Mouse (Mus musculus): ENCODE results near the gene Psmd6.

The Psmd6 gene

DNA sequence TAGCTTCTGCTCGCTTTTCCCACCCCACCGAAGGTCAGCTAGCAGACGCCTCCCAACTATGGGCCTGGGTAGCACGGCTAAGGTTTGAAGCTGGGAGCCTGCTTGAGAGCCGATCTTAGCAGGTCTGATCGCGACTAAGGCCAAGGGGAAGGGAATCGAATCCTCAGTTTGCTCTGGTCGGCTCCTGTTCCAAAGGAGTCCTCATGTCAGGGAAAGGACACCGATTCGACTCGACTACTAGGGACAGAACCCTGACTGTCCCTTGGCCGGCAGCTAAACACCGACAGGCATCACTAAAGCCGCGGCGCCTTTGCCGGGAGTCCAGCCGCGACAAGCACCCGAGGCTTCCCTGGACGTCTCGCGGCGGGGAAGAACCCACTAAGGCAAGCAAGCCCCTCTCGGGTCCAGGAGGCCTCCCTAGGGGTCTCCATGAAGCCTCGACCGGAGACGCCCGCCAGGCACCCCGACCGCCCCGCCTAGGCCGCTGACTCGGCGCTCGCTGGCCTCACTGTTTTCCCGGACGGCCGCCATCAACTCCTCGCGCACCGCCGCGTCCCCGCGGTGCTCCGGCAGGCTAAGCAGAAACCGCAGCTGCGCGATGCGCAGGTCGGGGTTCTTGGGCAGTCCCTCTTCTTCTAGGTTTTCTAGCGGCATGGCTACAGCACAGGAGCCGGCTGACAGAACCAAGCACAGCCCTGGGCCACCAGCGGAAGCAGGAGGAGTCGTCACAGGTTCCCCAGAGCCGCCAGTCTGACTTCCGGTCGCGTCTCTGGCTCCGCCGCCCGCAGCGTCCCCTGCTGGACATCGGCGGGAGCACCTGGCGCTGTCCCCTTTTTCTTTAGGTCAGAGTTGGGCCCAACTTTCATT lies at the start of gene Psmd6:
TSS of gene Psmd6 (minus strand) at position 755 of the 867 bp plus-strand sequence.
- peak; percentile 89 to 92 for DNase-seq

DNA sequence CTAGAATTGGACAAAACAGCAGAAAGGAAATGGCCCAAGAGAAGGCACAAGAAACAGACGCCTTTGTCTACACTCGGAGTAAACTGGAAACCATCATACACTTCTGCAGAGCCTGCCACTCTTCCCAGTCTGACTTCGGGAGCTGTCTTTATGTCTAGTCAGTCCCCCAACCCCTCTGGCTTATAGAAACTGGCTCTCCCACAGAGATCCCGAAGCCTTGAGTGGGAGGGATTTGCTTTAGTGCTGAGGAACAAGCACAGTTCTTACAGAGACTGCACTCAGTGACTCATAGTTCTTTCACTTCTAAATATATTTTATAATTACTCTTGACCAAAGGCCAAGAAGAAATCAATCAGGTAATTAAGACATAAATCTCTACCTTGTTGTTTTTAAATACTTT lies 10.1 kb downstream of the Psmd6 start:
- DNase-seq: no peak

GRCm38 (mm10) chr14:14104930-14105318 lies 15.9 kb downstream of the Psmd6 start:
- no peak for DNase-seq

- no peak for DNase-seq
These were observed 16.4 kb downstream of the Psmd6 start for GRCm38 (mm10) chr14:14104213-14104929.

- no peak for DNase-seq
These were observed 19.5 kb downstream of the Psmd6 start for GRCm38 (mm10) chr14:14101296-14101695.

DNA sequence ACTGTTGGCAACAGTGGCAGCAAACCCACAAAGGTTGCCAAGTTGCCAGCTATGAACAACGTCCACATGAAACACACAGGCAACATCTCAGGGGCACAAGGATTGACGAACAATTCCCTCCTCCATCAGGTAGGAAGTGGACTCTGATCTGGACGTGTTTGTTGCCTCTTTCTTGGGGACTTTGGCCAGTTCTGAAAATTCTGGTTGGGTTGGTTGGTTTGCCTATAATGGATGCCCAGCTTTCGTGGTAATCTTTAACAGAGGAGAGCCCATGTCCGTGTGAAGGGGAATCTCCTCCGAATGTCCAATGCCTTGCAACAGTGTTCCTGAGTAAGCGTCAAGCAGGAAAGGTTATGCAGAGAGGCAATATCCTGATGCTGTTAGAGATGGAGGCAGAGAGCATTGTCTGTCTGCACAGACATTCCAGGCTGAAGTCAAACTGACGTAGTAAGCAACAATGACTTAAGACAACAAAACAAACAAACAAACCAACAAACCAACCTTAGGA lies 20.0 kb downstream of the Psmd6 start:
- DNase-seq: no peak

GRCm38 (mm10) chr14:14098330-14098980 lies 22.3 kb downstream of the Psmd6 start:
- peak; percentile 91 to 95 for DNase-seq

DNA sequence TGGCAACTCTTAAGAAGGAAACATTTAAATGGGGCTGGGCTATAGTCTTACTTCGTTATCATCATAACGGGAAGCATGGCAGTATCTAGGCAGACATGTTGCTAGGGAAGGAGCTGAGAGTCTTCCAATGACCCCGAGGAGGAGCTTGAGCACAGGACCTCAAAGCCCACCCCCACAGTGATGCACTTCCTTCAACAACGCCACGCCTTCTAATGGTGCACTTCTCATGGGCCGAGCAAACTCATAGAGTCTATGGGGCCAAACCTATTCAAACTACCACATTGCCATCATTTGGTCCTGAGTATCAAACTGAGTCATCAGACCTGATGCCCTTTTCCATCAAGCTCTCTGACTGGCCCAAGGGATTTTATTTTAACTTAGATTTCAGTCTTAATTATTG lies 30.2 kb downstream of the Psmd6 start:
- DNase-seq: no peak

DNA sequence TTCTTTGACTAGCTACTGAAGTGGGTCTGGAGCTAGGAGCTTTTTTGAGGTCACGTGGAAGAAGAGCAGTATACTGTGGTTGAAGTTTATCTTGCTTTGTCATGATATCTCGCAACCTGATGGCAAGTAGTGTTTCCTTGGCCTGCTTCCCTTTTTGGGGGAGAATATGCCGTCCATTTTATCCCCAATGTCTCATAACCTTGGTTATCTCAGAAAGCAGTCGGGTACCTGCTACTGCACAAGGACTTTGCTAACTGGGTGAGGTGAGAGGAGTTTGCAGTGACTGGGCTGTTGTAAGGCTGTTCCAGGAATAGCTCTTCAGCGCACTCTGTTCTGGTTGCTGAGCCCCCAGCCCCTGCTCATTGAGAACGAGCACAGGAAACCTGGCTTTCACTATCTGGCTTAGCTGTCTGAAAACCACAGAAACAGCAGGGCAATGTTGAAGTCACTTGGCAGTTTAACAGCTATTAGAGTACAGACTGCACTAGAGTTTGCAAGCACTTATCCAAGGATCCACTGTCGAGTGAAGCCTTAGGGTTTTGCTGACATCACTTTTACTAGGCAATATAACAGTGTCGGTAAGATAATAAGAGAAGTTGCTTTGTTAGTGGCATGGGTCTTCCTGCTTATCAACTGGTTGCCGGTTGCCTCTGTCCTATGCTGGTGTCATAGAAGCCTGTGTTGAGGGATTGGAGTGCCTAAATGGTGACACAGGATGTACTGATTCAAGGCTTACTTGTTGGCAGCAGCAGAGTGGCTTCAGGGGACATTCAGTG lies 32.6 kb downstream of the Psmd6 start:
- no peak for DNase-seq

GRCm38 (mm10) chr14:14087348-14087747 lies 33.4 kb downstream of the Psmd6 start:
- no peak for DNase-seq

DNA sequence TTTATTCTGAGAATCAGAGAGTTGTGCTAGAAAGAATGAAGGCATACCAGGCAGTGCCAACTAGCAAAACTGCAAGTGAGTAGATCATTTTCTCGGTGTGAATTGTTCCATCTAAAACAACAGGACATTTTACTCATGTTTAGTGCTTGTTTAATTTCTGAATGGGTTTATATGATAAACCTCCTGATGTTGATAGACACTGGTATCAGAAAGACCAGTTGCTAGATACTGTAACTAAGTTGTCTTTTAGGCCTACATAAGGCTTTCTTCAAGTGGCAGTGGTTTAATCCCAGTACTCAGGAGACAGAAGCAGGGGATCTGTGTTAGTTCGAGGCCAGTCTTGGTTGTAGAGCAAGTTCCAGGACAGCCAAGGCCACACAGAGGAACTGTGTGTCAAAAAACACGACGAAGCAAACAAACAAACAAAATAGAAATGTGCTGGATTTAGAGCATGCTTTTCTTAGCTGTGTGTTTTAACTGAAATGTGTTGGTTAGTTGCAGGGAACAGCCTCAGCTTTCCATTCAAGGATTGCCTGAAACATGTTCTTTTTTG lies 34.0 kb downstream of the Psmd6 start:
- DNase-seq: no peak

DNA sequence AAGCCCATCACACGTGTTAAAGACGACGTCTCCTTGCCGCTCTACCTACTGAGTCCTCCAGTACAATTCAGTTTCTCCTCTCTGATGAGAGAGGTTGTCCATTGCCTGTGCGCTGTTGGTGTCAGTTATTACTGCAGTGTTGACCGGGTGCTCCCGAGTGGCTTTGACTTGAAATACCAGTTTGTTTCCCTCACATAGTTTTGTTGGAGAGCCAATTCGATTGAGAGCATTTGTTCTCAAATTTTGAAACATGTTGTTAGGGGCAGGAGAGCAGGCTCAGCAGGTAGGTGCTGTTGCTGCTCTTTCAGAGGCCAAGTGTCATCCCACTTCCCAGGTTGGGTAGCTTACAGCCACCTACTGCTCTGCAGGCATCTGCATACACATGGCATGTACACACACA lies 37.0 kb downstream of the Psmd6 start:
- DNase-seq: no peak

DNA sequence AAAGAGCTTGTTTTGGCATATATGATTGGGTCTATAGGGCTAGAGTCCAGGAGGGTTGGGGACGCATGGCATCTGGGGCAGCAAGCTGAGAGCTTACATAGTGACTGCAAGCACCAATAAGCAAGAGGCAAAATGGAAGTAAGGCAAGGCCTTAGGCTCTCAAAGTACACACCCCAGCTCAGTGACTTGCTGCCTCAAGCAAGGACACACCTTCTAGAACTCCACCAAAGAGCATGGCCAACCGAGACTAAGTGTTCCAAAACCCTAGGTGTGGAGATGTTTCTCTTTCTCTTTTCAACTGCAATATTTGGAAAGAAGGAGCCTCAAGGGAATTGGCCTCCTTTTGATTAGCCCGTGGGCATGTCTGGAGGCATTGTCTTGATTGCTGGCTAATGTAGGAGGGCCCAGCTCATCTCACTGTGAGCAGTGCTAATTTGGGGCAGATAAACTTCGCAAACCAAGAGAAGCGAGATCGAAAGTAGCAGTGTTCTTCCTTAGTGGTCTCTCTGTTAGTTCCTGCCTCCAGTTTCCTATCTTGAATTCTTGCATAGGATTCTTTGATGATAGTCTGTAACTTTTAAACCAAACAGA lies 40.1 kb downstream of the Psmd6 start:
- DNase-seq: no peak

DNA sequence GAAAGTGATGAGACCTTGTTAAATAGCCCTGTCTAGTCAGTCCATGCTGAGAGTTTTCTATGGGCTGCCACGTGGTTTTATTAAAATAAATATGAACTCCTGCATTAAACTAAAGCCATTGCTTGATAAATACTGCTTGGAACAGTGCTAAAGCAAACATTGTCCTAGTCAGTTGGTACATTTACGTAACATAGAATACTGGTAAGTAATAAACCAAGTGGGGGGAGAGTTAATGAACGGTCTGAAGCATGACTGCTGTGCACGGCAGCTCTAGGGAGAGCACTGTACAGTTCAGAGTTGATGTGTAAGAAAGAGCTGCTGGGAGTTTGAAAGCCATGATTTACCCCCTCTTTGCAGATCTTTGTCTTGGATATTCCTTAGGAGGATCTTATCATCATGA lies 49.3 kb downstream of the Psmd6 start:
- DNase-seq: no peak

DNA sequence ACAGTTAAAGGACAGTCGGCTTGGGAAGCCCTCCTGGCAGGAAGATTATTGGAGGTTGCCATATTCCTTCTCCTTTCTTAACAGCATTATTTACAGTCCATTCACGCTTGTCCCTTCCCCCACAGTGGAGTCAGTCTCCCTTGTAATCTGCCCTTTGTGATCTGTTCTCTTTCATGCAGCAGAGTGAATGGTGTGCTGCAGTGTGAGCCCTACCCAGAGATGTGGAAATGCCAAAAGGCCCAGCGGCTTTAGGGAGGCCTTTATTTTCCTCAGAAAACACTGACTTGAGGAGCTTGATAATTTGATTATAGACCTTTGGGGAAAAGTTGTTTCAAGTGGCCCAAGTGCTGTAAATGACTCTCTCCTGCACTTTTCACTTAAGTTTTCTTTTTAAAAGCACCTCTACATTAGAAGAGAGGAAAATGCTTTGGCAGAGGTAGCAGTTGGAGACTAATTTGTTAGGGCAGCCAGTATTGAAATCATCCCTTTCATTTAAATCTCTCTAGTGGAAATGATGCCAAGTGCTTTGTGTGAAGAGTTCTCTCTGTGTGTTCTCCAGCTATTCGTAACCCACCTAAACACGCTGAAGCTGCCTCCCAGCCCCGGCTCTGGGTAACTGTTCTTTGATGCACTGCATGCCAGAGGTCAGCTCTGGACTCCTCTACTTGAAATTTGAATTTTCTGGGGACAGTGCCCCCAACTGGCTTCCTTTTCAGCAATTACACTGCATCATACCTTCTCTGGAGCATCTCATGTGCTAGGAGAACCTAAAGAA lies 50.1 kb downstream of the Psmd6 start:
- no peak for DNase-seq

- no peak for DNase-seq
These were observed 52.2 kb downstream of the Psmd6 start for GRCm38 (mm10) chr14:14068553-14068952.

DNA sequence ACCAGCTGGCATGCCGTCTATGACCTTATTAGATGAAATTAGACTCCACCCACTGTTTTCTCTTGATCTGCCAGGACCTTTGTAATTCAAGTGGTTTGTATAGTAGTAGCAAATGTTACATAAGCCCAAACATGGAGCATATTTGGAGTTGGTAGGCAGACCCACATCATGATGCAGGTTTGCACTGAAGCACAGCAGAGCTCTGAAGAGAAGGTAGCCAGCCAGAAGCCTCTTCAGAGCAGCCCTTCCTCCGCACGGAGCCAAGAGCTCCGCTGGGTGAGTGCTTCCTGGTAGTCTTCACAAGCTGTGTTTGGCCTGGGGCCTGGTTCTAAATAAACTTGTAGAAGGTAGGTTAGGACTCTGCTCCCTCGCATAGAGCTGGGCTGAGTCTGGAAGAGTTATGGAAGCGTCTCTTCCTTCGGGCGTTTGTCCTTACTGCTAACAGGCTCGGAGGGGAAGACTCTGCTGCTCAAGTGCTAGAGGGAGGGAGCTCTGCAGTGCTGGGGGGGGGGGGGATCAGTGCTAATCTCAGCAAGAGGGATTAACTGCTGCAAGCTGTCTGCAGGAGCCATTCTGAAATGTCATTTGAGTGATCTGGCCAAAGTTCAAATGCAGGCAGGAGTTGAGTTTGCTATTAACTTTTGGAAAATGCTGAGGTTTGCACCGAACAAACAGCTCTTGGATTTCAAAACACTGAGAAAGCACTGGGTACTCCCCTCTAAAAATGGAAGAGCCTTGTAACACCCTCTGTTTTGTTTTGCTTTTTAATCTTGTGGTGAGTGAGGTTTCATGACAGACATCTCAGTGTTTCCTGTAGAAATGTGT lies 52.9 kb downstream of the Psmd6 start:
- peak; percentile 49 to 61 for DNase-seq

DNA sequence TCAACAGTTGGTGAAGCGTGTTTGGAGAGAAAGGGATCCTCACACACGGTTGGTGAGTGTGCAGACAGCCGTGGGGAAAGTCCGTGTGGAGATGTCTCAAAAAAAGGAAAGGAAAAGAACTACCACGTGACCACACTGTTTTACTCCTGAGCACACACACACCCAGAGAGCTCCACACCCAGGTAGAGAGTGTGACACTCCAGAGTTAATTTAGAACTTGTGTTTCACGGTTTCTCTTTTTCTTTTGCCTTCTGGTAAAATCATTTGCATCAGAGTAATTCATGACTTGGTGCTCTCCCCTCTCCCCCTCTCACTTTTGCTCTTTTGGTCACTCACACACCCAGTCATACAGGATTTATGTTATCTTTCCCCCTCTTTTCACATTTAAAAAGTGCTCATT lies 54.5 kb downstream of the Psmd6 start:
- DNase-seq: no peak

DNA sequence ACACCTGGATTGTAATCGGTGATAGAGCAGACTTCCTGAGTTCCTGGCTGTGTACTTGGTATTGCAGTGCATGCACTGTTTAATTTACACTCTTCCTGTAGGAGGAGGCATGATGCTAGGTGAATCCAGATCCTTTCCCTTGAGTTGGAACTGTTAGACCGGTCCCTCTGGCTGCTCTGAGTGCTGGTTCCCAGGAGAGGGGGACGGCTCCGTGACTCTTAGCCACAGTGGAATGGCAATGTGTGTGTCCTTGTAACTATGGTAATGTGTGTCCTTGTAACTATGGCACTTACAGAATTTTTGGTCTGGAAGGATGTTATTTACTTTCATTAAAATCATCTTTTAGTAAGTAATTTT lies 55.7 kb downstream of the Psmd6 start:
- DNase-seq: no peak

DNA sequence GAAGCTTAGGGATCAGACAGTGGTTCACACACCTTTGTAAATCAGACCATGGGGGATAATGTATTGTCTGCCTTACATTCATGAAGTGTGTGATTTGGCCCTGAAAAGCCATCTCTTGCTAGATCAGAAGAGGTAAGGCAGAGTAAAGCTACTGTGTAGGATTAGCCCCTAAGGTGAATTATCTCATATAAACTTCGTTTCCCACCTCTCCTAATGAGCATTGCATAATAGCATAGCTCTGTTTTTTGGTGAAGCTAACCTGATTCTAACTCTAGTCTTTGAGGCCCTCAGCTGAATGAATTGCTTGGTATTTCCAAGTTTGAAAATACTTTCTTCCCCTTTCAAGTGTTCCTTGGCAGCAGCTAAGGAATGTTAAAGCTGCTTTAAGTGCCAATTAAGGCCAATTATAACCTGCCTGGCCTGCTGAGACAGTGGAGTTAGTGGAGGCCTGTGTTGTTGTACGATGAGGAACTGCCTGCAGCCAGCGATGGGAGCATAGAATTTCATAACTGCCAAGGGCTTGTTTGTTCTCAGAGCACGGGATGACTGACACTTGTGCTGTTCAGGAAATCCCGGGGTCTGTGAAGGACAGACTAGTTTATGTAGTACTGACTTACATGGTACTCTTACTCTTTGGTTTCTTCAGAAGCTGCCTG lies 56.2 kb downstream of the Psmd6 start:
- no peak for DNase-seq
